Mouse (Mus musculus): Measurements from ENCODE around the gene Lemd1. TPM values are rescaled to one million over a fixed set of nuclear protein-coding genes. Genes with fewer than 3 reads are reported as not detected.

Gene Lemd1
- total RNA-seq, 1 experiment from 2014 or later: not detected

DNA sequence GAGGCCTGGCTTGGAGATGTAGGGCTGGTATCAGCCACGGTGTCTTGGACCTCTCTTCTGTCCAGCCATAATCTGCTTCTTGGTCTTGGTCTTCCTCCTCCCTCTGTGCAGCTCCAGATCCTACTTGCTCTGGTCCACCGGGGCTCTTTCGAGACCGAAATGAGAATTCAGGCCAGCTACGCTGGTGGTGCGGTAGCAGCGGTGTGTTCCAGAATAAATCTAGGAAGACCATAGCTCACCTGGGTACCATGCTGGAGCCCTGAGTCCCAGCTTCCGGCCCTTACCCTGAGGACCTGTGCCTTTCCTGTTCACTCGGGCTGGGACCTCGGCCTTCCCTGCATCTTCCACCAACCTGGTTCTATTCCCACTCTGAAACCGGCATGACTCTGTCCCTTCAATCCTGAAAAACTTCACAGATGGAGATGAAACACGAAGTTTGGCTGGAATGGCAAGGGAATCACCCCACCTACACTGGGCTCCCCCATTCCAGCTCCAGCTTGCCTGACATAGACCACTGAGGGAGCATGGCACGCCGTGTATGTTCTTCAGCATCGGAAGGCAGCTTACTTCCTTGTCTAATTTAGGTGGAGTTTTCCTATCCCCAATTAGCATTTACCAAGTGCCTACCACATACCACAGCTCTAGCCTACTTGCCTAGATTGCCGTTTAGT is 7.3 kb downstream of the Lemd1 start:
- ATAC-seq (ENCODE audit: extremely low read depth, insufficient number of reproducible peaks, low FRiP score, poor library complexity, severe bottlenecking): no peak

DNA sequence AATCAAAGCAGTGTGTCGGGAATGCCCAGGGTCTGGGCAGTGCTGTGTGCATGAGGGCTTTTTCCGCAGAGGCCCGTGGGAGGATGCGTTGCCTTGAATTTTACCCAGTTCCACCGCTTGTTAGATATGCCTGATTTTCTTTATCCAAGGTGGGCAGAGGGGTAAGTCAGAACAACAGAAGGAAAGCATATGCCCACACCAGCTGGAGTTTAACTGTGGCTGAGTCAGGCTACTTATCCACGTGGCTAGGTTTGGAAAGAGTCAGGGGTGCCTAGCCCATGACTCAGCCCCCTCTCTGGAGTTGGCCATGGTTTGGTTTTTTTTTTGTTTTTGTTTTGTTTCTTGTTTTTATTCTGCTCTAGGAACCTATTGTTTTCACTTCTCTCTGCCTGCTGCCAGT is 8.0 kb downstream of the Lemd1 start:
- no peak for ATAC-seq (ENCODE audit: extremely low read depth, insufficient number of reproducible peaks, low FRiP score, poor library complexity, severe bottlenecking)

DNA sequence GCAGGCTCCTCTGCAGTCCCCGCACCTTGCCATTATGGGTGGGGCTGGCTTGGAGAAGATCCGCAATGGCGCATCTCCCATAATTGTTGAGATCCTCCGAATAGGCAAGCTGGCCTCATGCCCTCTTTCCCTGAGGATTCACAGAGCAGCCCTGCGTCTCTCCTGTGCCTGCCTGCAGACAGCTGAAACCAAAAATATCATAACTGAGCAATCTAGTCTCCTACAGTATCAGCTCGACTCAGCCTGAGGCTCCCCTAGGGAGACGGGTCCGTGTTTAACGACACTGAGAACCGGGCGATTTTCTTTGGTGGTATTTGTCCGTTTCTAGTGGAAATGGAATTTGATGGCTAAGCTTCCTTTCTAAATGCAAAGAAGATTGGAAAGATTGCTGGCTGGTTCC is 8.7 kb downstream of the Lemd1 start:
- ATAC-seq (ENCODE audit: extremely low read depth, insufficient number of reproducible peaks, low FRiP score, poor library complexity, severe bottlenecking): no peak

DNA sequence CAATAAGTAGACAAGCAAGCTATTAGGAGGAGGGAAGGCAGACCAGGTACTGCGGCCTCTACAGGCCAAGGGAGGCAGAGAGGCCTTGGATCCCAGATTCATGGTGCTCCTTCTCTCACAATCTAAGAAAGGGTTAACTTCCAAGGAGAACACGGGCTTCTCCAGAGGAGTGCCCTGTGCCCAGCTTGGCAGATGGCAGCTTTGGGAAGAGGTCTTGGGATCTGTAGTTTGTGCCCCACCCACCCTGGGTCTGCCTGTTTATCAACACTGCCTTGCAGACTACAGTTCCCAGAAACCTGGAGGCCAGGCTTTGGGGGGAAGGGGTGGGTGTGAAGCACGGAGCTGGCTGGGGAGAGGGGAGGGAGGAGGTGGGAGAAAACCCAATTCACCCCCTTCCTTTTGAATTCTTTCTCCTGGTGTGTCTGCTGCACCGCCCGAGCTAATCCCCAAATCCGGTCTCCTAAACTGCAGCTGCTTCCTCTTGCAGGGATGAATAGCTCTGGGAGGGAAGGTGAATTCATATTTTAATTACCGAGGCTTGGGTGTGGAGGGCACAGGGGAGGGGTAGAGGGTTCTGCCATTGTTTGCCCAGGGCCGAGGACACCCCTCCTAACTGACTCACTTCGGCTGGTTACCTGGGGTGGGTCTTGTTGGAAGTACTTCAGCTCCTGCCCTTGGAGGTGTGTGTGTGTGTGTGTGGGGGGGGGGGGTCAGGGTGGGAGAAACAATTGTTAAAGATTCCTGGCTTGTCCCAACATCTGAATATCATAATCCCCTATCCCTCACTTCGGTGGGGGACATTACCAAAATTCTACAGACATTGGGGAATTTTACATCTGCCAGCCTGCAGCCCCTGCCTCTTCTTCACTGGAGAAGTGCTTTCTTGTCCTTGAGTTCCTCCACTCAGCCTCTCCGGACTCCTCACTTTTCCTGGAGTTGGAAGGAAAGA is 9.6 kb downstream of the Lemd1 start:
- no peak for ATAC-seq (ENCODE audit: extremely low read depth, insufficient number of reproducible peaks, low FRiP score, poor library complexity, severe bottlenecking)

DNA sequence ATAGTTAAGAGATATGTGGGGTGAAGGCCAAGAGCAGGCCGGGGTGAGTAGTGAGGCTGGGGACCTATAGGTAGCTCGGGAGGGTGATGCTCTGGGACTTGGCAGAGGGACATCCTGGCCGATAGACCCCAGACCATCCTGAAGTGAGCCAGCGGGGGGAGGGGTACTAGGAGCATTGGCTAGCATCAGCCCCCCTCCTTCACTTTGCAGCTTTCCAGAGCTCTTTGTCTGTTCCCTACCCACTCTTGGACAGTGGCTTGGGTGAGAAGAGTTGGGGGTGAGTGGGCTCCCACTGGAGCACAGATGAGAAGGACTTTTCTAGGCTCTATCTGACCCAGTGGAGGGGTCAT is 10.3 kb downstream of the Lemd1 start:
- no peak for ATAC-seq (ENCODE audit: extremely low read depth, insufficient number of reproducible peaks, low FRiP score, poor library complexity, severe bottlenecking)

DNA sequence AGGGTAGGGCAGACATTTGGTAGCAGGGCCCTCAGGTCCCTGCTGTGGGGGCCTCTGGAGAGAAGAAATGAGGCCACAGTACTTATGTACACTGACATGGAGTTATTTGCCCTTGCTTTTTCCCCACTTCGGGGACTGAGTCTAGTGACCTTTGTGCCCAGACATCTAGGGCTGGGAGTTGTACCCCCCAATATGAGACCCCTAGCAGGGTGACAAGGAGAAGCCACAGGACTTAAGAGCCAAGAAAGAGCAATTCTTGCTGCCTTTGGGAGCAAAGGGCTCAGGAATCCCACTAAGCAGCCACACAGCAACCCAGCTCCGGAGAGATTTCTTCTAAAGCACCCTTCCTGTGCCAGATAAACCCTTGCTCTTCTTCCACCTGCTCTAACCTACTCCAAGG is 10.7 kb downstream of the Lemd1 start:
- ATAC-seq (ENCODE audit: extremely low read depth, insufficient number of reproducible peaks, low FRiP score, poor library complexity, severe bottlenecking): no peak

DNA sequence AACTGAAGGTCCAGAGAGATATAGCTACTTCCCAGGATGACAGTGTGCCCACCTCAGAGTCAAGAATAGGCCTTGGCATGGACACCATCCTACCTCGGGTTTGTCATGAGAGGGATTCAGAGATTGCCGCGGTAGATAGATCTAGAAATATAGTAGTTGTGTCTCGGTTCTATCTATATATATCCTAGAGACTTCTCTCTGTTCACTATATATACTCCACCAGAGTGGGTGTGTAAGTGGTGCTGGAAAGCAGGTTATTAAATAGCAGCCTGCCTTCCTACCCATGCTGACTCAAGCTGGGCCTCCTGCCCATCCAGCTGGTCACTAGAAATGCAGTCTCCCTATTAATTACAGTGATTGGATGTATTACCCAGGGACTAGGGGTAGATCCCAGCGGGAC is 11.5 kb downstream of the Lemd1 start:
- no peak for ATAC-seq (ENCODE audit: extremely low read depth, insufficient number of reproducible peaks, low FRiP score, poor library complexity, severe bottlenecking)

DNA sequence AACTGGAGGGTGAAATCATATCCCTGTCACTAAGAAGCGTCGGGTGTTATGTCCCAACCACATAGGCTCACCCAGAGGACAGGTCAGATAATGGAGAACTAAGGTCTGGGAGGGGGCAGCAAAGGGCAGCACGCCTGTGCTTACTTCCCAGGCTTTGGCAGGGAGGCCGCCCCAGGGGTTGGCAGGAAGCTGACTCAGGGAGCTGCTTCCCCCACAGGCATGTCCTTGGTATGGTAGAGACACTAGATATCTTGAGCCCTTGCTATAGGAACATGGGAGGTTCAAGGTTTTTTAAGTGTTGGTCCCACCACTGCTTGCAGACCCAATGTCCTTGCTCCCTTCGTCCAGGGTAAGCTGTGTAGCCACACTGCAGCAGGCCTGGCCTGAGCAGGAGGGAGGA is 14.7 kb downstream of the Lemd1 start:
- no peak for ATAC-seq (ENCODE audit: extremely low read depth, insufficient number of reproducible peaks, low FRiP score, poor library complexity, severe bottlenecking)

DNA sequence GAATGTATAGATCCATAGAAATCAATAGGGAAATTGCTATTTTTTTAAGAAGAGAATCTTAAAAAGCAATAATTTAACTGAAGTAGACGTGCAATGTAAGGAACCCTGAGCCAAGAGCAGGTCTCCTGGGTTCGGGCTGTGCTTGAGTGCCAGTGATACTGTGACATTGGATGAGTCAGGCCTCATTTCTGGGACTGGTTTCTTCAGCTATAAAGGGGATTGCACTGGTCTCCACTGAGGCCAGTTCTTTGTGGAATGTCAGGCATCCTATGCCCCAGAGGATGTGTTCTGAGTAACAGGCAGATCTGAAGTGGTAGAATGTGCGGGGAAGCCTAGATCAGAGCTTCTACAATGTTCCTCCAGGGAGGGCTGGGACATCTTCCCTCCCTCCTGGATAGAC is 15.6 kb downstream of the Lemd1 start:
- ATAC-seq (ENCODE audit: extremely low read depth, insufficient number of reproducible peaks, low FRiP score, poor library complexity, severe bottlenecking): no peak

DNA sequence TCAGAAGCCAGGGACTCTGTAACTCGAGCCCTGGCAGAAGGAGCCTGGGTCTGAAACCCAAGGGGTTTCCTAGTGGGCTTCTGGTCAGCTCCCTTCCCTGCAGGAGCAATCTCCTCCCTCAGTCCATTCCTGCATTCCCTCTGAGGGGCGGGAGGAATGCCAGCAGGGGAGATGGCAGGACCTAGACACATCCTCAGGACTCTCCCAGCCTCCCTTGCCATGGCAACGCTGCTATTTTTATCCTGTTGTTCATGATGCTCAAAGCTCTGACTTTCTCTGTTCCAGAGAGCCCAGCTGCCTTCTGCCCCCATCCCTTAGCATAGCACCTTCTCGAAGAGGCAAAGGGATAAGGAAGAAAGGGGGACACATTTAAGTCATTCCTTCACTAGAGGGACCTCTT is 16.9 kb downstream of the Lemd1 start:
- no peak for ATAC-seq (ENCODE audit: extremely low read depth, insufficient number of reproducible peaks, low FRiP score, poor library complexity, severe bottlenecking)

DNA sequence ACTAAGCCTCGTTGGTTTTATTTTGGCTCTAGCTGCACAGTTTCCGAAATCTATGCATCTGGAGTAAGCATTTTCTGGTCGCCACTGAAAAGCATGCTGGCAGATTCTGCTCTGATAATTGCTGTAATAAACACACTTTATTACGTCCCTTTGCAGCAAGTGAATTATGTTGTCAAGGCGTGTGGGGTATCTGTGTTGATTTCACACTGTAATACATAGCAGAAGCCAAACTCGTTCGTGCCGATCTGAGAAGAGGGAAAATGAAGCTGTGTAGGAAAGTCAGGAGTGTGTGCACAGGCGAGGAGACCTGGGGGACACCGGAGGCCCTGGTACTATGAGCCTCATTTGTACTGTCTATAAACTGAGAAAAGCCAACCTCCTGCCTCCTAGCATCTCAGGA is 18.2 kb downstream of the Lemd1 start:
- ATAC-seq (ENCODE audit: extremely low read depth, insufficient number of reproducible peaks, low FRiP score, poor library complexity, severe bottlenecking): no peak

DNA sequence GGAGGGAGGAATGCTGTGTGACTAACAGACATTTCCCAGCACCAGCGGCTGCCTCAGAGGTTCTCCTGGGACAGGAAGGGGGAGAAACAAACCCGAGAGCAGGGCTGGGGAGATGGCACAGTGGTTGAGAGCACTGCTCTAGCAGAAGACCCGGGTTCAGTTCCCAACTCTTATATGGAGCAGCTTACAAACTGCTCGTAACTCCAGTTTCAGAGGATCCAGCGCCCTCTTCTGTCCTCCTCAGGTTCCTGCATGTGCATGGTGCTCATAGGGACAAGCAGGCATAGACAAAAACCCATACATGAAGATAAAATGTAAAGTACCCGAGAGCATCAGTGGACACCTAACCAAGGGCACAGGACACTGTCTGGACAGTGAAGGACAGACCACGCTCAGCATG is 19.7 kb downstream of the Lemd1 start:
- no peak for ATAC-seq (ENCODE audit: extremely low read depth, insufficient number of reproducible peaks, low FRiP score, poor library complexity, severe bottlenecking)

DNA sequence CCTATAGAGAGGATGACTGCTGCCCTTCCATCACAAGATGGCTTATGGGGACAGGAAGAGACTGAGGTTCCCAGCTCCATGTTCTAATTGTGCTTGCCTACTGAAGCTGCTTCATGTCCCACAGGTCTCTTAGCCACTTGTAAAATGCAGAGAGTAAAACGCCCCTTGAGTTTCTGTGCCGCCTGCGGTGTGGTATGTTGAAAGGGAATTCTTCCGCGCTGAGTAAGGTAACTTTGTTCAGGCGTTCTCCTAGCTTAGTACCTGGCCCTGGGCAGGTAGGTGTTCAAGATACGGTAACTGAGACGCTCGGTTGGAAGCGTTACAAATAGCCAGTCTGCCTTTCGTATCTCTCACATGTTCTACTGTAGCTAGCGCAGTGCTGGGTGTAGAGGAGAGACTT is 20.4 kb downstream of the Lemd1 start:
- no peak for ATAC-seq (ENCODE audit: extremely low read depth, insufficient number of reproducible peaks, low FRiP score, poor library complexity, severe bottlenecking)

DNA sequence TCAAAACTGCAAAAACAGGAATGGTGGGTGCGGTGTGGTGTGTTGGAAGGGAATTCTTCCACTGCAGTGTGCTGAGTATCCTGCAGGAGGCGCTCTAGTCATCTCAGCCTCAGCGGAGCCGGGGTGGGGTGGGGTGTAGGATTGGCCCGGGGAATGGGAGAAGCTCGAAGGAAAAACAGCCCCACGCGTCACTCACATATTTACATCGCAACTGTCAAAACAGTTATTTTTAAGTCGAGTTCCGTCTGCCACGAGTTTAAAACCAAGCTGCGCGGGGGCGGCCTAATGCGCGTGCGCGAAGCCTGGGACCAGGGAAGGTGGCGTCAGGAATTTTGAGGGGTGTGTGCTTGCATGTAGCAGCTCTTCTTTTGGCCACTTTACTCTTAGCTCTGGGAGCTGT is 21.0 kb downstream of the Lemd1 start:
- no peak for ATAC-seq (ENCODE audit: extremely low read depth, insufficient number of reproducible peaks, low FRiP score, poor library complexity, severe bottlenecking)

DNA sequence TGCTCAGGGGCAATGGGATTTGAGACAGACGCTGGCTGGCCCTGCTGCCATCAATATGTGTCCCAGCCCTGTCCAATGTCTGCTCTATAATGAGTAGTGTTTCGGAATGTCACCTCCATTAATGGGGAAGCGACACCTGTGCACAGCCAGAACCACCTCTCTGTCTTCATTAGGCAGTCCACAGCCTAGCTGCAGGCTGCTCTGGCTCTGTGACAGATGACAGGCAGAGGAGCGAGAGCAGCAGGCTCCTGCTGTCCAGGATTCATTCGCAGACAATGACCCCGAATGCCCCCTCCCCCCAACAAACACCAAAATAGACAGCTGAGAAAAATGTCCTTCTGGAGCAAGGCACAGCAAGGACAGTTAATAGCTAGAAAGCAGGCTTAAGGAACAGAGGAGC is 21.8 kb downstream of the Lemd1 start:
- no peak for ATAC-seq (ENCODE audit: extremely low read depth, insufficient number of reproducible peaks, low FRiP score, poor library complexity, severe bottlenecking)

DNA sequence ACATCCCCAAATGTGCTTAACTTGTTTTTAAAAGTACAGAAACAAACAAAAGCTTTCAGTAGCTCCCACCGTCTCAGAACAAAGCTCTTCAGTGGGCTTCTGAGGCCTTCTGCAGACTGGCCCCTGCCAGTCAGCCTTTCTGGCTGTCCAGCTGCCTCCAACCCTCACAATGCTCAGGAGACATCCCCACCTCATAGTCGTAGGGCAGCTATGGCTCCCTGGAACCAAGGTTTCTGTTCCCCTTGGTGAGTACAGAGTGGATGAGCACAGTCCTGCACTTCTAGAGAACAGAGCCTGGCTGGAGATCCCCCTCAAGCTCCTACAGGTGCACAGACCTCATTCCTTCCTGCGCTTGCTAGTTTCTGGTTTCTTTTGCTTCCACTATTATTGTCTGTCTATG is 25.0 kb downstream of the Lemd1 start:
- no peak for ATAC-seq (ENCODE audit: extremely low read depth, insufficient number of reproducible peaks, low FRiP score, poor library complexity, severe bottlenecking)

DNA sequence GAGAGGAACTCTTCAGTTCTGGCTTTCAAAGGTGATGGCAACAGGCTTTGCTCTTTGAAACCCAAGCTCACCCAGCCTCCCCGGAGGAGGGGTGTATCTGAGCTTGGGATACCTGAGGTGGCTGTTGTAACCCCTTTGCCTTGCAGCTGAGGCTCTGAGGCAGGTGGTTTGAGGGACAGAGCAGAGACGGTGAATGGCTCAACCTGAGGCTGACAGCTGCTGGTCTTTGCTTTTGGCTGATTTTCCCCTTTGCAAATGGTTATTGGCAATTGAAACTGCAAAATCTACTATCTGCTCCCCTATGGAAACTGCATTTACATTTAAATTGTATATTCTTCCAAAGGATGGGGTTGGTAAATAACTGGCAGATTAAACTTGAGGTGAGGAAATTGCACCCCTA is 30.4 kb downstream of the Lemd1 start:
- no peak for ATAC-seq (ENCODE audit: extremely low read depth, insufficient number of reproducible peaks, low FRiP score, poor library complexity, severe bottlenecking)

DNA sequence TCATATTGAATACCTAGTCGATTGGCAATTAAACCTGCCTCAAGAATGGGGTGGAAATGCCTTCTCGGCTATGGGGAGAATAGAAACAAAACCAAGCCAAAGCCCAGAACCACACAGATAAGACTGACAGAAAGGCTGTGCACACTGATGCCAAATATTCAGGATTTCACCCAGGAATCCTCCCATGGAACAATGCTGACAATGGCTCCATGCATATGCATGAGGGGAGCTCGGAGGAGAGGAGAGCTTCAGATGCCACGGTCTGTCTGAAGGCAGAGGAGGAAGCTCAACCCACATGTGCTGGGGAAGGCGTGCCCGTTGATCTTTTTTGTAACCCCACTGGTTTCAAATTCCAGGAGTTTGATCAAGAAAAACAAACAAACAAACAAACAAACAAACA is 30.9 kb downstream of the Lemd1 start:
- ATAC-seq (ENCODE audit: extremely low read depth, insufficient number of reproducible peaks, low FRiP score, poor library complexity, severe bottlenecking): no peak

DNA sequence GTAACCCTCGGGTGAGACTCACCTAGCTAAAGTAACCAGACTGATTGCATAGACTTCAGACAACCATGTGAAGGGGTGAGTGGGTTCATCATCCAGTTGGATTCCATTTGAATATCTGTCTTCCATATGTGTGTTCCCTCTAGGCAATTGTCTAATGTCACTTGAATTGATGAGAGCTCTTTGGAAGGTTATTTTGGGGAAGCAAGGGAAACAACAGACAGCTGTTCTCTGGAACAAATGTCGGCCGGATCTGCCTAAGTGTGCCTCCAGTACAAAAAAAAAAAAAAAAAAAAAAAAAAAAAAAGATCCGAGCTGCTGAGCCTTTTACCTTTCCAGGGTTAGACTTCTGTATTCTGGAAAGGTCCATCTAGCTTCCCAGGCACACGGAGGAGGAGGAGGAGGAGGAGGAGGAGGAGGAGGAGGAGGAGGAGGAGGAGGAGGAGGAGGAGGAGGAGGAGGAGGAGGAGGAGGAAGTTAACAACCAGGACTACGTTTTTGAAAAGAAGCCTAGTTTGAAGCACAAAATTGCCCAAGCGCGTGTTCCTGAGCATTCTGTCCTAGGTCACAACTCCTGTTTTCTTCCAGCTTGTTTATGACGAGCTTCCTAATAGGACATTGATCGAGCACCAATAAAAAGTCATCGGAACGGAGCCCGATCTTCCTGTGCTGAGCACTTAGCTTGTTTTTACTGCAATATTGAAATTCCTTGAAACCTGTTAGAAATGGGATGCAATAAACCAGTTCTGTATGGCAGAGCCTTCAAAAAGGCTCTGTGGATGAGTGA is 35.3 kb downstream of the Lemd1 start:
- no peak for ATAC-seq (ENCODE audit: extremely low read depth, insufficient number of reproducible peaks, low FRiP score, poor library complexity, severe bottlenecking)

DNA sequence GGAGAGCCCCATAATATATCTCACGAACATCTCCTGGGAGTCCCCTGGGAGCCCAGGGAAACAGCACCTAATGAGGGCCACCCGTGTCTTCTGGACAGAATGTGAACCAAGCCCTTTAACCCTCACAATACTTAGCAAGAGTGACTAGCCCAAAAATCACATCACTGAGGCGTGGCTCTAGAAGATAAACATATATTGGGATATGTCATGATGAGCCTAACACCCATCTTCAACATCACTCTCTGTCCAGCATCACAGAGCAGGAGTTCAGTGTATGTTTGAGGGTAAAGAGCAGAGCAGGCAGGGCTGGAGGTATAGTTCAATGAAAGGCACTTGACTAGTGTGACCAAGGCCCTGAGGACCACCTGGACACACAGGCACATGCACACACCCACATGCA is 38.4 kb downstream of the Lemd1 start, which contains the start of gene Gm10188:
Gene Gm10188 (minus strand): TSS at position 101 of the 400 bp plus-strand sequence.
- no peak for ATAC-seq (ENCODE audit: extremely low read depth, insufficient number of reproducible peaks, low FRiP score, poor library complexity, severe bottlenecking)

Measured in neutrophil, adult 5-6 weeks (primary cell).